Mouse (Mus musculus) thymus, postnatal 14 days (tissue): Measurements from ENCODE around the gene Myo10.

Experiments
- DNase-seq: peaks from one replicate; pipeline ENCODE4 v3.0.0; 2021

Gene Myo10

DNA sequence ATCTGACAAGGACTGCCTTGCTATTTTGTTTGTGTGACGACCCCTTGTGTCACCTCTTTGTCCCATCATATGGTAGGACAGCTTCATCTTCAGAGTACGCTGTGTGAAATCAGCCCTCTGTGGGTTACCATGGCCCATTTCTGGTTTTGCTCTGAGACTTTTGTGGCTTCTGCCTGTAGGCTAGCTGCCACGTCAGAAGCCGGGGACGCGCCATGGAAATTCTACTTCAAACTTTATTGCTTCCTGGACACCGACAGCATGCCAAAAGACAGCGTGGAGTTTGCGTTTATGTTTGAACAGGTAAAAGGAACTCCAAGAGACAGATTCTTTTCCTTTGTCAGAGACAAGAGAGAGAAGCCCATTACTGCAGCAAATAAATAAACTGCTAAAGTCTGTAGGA is 184.6 kb downstream of the Myo10 start:
- DNase-seq, result no peak

DNA sequence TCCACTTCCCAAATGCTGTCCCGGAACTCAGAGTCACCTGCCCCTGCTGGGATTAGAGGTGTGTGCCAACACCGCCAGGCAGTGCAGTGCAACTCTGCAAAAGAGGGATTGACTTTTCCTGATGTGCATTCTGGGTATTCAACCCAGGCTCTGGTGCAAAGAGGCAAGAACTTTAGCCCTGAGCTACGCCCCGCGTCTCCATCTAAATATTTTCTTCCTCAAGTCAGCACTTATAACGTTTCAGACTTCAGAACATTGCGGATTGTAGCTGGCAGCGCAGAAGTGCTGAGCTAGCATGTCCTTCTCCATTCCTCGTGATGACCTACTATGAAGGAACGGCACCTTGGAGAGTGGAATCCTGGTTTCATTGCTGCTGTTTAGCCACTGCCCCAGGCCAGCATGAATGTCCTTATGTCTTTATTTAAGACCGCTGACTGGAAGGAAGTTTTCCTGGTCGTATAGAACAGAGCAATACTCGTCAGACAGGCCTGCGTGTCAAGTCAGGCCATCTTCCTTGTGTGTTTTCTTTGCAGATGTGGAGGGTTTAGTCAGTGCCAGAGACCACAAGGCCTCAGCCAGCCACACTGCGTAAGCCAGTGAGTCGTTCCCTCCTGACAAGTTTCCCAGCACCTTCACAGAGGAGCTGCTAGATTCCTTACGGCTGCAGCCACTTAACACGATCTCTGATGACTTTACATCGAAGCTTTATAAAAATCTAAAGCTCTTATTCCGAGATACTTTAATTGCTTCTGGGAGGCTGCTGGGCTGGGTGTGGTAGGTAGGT is 186.5 kb downstream of the Myo10 start:
- DNase-seq, result no peak

DNA sequence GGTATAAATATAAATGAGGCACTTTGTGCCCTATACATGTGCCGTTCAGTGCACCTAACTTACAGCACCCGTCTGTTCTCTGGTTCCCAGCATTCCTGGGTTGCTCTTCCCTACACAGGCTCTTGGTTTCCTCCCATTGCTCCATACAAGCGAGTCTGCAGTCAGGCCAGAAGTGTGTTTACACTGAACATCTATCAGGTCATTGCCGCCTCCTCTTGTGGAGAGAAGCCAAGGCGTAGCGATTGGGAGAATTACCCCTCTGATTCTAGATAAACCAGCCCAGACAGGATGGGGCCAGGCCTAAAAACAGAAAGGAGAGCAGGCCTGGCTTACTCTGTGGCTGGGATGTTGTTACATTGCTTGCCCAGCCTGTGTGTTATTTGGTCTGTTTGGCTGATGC is 187.3 kb downstream of the Myo10 start:
- DNase-seq, result no peak

DNA sequence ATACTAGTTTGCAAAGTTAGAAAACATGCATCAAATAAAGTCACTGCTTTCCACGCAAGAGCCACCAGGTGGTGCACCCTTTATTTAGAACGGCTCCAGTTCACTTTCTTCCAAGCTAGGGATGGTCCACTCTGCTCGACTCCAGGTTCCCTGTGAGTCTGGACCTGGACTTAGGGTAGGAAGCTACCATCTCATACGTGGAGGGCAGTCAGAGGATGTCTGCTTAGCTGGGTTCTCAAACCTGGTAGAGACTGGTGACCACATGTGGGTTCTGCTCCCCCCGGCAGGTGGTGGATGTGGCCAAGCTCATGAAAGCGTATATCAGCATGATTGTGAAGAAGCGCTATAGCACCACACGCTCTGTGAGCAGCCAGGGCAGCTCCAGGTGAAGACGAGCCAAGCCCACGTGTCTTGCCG is 189.5 kb downstream of the Myo10 start:
- peak; percentile 23 for DNase-seq

DNA sequence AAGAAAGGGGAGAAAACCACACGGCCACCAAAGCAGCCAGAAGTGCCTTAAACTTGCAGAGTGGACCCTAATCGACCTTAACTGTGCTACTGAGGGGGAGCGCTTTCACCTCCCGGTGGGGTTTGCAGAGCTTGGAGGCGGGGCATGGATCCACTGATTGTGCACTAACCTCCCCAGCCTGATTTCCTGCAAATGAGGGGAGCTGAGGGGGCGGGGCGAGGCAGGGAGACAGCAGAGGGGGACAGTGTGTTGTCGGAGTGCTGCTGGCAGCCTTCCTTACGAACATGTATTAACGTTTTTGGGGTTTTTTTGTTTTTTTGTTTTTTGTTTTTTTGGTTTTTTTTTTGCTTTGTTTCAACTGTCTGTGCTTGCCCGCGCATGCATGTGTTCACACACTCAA is 190.2 kb downstream of the Myo10 start:
- DNase-seq, result peak; percentile 64

DNA sequence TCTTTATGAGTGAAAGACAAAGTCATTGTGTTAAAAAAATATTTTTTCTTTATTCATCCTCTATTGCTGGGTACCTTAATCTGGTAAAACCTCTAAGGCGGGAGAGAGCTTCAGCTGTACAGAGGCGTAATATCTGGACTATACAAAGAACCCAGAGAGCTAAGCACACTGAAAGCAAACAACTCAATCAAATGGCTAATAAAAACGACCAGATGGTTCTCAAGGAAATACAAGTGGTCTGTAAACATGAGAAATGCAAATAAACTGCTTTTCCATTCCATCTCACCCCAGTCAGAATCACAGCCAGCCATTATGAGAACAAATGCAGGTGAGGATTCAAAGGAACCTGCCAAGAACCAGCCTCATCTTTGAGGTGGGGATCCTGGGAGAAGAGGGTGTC is 192.2 kb downstream of the Myo10 start:
- no peak for DNase-seq

DNA sequence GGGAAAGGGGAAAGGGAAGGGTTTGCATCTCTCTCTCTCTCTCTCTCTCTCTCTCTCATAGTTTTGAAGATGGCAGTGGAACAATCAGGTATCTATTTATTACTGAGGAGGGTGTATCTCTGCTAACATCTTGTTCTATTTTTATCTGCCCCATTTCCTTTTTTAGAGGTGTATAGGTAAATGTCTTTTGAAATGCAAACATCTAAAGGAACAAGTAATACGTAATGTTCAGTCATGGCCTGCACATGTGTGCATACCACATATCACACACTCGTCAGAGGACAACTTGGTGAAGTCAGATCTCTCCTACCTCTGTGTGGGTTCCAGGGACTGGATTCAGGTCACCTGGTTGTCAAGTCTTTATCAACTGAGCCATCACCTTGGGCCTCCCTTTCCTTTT is 194.9 kb downstream of the Myo10 start:
- DNase-seq, result no peak

DNA sequence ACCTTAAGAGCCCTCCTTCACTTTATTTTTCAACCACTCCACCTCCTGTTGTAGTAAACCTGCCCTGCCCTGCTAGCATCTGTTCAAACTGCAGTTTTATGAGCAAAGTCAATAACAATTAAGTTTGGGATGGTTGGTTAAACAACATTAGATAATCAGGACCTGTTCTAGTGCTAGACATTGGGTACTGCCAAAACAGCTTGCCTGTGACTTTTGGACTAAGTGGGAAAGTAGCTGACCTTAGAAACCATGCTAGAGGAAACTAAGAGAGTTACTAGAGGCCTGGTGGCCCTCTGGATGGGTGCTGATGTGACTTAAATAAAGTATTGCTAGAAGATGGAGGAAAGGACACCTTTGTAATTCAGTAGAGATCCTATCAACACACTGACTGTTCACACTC is 199.7 kb downstream of the Myo10 start:
- DNase-seq, result no peak

DNA sequence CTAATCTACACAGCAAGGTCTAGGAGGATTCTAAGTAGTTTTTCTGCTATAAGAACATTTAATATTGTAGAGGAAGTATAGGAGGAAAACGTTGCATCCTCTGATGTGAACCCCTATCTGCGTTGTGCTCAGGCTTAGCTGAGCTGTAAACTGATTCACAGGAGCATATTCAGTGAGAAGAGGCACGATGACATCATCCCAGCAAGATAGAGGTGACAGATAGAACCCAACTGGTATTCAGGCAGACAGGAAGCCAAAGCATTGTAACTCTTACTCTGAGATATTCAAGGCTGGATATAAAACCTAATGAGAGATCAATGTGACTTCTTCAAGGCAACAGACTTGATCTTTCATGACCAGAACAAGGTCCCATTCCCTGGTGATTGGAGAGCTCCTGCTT is 200.3 kb downstream of the Myo10 start:
- no peak for DNase-seq

DNA sequence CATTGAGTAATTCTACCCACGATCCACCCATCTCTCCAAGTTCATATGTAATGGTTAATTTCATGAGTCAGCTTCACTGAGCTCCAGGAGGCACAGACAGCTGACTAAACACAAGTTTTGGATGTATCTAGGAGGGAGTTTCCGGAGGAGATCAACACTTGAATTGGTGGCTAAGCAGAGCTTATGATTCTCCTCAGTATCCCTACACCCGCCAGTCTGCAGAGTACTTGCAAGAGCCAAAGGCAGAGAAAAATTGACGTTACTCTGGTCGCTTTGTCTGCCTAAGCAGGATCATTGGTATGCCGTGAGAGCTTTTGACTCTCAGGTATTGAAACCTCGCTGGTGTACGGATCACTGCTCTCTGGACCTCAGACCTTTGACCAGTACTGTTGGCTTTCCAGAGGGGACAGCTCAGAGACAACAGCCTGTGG is 204.2 kb downstream of the Myo10 start:
- DNase-seq, result no peak

DNA sequence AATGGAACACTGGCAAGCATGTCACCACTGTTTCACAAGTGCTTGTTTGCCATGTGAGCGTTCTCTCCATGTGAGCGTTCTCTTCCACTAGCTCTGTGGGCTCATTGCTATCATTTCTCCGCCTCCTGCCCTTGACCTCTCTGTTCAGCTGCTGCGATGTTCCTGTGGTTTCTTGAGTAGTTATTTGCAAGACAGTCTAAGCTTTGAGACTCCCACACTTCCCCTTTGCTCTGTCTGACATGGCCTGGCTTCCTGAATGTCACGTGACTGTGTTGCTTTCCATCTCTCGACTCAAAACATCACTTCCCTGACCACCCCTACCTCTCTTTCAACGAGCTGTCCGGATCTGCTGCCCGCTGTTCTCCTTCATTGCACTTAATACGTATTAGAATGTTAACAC is 206.1 kb downstream of the Myo10 start:
- DNase-seq, result peak; percentile 26

DNA sequence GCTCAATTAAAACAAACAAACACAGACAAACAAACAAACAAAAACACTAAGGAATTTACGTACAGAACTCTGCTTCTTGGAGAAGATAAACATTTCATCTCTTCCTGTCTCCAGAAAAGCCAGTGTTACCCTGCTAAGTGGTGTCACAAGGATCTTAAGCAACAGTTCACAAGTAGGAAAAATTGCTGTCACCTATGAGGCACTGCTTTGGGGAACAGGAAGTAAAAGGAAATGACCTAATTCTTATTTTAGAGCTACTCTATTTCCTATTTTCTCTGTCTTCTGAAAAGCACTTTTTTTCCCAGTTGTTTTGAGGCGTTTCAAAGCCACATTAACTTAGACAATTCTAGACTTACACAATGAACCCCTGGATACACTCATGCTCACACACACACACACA is 208.1 kb downstream of the Myo10 start:
- no peak for DNase-seq

DNA sequence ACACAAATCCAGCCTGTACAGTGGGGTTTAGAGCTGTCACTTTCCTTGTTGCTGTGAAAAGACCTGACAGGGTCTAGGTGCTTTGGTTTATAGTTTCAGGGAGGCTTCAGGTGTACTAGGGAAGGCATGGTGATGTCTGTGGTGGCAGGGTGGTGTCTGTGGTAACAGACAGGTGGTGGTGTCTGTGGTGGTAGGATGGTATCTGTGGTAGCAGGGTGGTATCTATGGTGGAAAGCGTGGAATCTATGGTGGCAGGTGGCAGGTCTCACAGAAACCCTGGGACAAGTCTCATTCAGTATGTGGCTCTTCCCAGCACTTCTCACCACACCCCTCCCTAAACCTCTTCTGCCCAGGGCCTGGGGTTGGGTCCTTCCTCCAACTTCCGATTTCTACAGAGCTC is 212.0 kb downstream of the Myo10 start:
- no peak for DNase-seq

DNA sequence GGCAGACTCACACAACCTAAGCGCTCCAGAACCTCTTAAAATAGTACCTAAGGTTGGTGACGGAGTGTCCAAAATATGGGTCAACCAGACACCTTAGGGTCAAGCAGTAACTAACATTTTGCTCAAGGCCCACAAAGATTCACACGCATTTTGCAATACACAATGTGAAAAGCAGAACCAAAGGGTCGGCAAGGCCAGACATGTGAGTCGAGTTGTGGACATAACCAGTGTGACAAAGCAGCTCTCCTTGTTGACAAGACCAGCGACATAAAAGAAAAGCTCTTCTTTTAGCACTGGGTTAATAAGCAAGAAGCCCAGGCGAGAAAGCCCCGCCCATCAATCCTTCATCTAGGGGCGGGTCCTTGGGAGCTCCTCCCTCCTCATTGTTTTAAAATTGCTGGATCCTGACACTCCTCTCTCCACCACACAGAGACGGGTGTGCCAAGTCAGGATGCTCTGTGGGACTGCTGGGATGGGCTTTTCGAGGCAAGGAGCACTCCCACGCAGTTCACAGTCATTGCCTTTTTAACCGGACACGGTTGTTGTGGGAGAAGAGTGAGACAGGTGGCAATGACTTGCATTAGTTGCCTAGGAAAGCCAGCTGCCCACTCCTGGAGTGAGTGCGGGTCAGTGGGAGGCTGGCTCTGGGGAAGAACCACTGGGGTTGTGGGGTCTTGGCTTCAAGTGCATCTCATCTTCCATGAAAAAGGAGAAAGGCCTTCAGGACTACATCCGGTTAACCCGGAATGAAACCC is 212.8 kb downstream of the Myo10 start:
- no peak for DNase-seq

DNA sequence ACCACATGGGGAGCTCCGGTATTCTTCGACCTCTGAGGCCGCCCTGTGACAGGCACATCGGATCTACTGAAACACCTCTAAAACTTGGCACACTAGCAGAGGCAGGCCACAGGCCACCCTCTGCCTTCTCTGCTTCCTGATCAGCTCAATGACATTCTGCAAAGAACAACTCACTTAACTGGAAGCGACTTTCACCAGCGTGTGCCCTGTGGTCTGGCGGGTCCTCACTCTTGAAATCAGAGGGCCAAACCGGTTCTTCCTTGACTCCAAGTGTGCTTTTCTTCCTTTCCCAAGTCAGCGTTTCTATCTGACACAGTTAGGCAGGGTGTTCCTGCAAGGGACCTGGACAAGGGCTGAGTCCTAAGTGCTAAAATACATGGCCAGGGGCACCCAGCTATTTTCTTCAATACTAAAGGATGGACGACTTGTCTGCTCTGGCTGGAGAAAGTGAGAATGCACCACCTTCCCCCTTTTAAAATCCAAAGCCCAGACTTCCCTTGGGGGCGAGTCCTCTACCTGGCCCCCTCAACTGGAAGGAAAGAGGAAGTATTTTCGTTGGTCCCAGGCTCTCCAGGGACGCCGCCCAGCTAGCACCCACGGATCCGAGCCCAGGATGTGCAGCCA is 220.2 kb downstream of the Myo10 start:
- peak; percentile 21 for DNase-seq

DNA sequence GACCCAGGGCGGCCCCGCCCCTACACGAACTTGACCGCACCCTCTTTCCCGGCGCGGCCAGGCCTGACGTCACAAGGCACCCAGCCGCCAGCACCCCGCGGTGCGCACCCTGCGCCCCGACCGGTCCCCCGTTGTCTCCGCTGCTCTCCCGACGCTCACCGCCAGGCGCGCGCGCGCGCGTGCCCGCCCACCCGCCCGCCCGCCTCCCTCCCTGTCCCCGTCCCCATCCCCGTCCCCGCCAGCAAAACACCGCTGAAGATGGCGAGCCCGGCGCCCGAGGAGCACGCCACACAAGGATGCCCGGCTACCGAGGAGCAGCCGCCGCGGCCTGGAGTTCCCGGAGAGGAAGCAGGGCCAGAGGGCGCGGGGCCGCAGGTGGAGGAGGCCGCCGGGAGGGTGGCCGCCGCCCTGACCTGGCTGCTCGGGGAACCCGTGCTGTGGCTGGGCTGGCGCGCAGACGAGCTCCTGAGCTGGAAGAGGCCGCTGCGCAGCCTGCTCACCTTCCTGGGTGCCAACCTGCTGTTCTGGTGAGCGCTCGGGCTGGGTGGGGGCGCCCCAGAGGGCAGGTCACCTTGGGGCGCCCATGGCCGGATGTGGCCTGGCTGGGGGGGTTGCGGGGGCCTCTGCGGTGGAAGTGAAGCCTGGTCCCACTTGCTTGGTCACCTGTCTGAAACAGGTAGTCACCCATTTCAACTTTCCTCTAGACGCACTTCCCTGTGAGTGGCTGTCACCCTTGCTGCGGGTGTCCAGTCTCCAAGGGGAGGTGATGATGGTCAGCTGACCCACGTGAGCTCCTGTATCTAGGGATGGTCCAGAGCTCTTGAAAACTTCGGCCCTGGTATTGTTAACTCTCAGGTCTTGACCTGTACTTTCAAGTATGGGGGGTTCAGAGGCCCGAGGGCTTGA is 221.0 kb downstream of the Myo10 start, which contains the start of gene Retreg1:
Gene Retreg1, plus strand, starts transcription at position 95 of the 906 bp plus-strand sequence.
- peak; percentile 91 for DNase-seq

DNA sequence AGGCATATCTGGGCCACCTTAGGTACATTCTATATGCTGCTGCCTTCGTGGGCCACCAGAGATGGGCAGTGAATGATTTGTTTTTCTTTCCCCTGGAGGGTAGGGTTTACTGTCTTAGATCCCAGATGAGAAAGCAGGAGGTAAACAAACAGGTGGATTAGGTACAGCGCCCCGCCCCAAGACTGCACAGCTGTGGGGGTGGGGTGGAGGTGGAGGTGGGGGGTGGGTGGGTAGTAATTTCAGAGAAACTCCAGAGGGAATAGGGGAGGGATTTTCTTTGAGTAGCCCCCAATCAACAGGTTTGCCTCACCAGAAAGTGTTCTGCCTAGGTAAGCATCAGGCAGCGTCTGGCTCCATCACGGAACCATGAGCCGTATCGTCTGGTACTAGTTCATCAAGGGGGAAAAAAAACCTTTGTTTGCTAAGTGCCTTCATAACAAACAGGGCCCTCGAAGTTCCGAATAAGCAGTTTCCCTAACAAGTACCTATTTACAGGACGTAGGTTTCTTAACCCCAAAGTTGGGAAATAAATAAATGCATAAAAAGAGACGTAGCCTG is 221.8 kb downstream of the Myo10 start:
- peak; percentile 22 for DNase-seq

DNA sequence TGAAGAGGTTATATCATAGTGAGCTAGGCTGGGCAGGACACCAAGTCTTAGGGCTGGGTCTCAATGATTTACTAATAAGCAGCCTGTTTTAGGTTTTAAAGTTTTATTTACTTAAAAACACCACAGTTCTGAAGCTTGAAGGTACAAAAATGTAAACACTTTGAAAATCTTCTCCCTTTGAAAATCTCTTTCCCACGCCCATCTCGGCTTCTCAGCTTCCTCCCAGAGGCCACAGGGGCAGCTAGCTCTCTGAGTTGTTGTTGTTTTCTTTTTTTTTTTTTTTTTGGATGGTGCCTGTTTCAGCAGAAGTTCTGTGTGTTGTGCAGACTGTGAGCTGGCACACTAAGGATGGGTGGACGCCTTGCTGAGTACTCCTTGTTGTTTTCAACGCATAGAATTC is 222.4 kb downstream of the Myo10 start:
- peak; percentile 16 for DNase-seq

DNA sequence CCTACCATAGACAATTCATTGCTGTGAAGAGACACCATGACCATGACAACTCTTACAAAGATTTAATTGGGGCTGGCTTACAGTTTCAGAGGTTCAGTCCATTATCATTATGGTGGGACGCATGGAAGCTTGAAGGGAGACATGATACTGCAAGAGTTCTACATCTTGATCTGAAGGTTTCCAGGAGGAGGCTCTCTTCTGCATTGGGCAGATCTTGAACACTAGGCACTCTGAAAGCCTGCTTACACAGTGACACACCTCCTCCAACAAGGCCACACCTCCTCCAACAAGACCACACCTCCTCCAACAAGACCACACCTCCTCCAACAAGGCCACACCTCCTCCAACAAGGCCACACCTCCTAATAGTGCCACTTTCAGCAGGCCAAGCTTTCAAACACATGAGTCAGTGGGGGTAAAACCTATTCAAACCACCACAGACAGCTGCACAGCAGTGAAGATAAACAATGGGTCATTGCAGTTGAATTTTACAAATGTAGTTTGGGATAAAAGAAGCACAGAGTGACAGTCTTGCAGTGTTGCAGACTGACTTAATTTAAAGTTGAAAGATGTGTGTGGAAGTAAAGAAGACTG is 225.3 kb downstream of the Myo10 start:
- no peak for DNase-seq

DNA sequence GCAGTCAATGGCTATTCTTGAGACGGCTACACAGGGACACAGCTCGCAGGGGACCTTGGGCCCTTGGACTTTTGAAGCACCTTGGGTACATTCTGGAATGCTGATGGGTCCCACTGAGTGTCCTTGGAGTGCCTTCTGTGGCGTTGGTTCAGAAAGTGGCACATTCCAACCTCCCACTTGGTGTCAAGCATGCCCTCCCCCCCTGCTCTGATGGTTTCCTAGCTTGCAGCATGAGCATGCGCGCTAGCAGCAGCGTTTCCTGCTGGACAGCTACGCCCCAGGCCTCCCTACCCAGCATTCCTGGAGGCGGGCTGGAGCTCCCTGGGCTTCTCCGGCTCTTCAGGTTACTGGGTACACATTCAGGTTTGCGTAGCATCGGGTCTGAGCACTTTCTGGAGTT is 228.2 kb downstream of the Myo10 start:
- no peak for DNase-seq

DNA sequence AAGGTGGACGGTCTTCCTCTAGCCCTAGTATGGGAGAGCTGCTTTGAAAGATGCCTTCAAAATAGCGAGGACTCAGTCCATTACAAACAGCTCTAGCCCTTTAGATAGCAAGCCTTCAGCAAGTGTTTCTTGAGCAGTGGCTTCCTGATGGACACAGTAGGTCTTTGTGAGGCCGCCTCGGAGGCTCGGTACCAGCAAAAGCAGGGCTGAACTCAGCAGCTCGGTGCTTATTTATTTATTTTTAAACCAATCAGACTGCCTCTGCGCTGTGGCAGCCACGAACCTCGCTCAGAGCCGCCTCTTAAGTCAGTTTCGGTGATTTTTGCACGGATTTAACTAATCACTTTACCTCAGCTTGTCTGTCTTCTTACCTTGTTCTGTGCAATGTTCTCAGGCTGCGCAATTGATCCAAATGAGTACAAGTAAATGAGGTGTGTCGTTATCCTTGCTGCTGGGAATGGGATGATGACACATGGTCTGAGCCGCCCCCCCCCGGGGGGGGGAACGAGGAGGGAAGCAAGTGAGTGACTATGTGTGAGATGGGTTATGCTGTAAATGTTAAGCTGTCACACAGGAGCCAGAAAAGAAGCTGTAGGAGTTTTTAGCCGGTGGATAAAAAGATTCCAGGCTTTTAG is 232.1 kb downstream of the Myo10 start:
- no peak for DNase-seq
